Comparison of ENCODE assay signal across 21 mouse cellular contexts in the genomic region with DNA sequence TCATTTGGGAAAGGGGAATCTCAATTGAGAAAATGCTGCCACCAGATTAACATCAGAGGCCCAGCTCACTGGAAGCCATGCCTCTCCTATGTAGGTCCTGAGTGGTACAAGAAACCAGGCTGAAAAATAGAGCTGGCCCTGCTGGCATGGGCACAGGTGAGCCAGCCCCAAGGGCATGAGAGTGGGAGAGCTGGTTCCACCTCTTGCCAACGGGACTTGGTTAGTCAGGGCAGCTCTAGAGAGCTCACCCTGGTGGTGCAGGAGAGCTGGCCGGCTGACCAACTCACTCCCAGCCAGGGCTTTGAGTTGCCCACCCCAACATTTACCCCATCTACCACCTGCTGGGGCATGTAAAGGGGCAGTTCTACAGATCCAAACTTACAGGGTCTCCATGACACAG. TPM values are rescaled to one million over a fixed set of nuclear protein-coding genes. Genes with fewer than 3 reads are reported as not detected.
DNase-seq lines count a peak whose midpoint lies in the region; ATAC-seq and TF ChIP-seq lines count a peak whose summit lies in the region.
"Had no signal": no experiment of that assay in that cellular context is flagged by ENCODE, and none has a peak within 500 bp of the region (broad histone marks: within the 10 kb centered on the region; RNA-seq: fewer than 3 reads in every experiment).

No protein-coding gene starts in this region.

- H3K4me3 ChIP-seq in kidney, embryonic 16.5 days (ENCODE audit: low read length) = no peak overlapping the region
- no peak overlapping the region for H3K4me3 ChIP-seq in lung, adult 2 months (replicated peaks; ENCODE audit: extremely low read depth, low read depth, low read length)
- no peak overlapping the region for H3K4me3 ChIP-seq in intestine, postnatal 0 days (ENCODE audit: low read depth, low read length)
- H3K4me3 ChIP-seq: embryonic facial prominence, embryonic 12.5 days; forebrain, embryonic 15.5 days; heart, embryonic 15.5 days had no signal

- TF ChIP-seq CTCF in lung, adult 2 months (IDR thresholded peaks at IDR 0.05; ENCODE audit: insufficient read depth, low read length) = no peak
- TF ChIP-seq CTCF in intestine, postnatal 0 days (IDR thresholded peaks at IDR 0.05; ENCODE audit: low read depth) = no peak

- 88% methylated on average over 2 of the region's 2 CpGs for whole genome bisulfite sequencing in kidney, embryonic 16.5 days
- 91% methylated on average over 2 of the region's 2 CpGs for WGBS in lung, adult 2 months
- 96% methylated on average over 2 of the region's 2 CpGs for WGBS in intestine, postnatal 0 days

- H3K9ac ChIP-seq in kidney, embryonic 16.5 days (replicated peaks; ENCODE audit: low read length) = no peak overlapping the region
- H3K9ac ChIP-seq in intestine, postnatal 0 days (ENCODE audit: low read depth, low read length) = no peak overlapping the region
- H3K9ac ChIP-seq: embryonic facial prominence, embryonic 12.5 days; forebrain, embryonic 15.5 days; heart, embryonic 15.5 days had no signal

- H3K27ac ChIP-seq in kidney, embryonic 16.5 days (ENCODE audit: low read length) = no peak overlapping the region
- no peak overlapping the region for H3K27ac ChIP-seq in intestine, postnatal 0 days (ENCODE audit: low read depth, low read length)
- H3K27ac ChIP-seq: embryonic facial prominence, embryonic 12.5 days; forebrain, embryonic 15.5 days; heart, embryonic 15.5 days had no signal

- ATAC-seq in kidney, embryonic 16.5 days (ENCODE audit: low FRiP score, low TSS enrichment) = no peak
- no peak for ATAC-seq in intestine, postnatal 0 days
- ATAC-seq: activated CD4-positive, CD25-positive, alpha-beta regulatory T cell, adult 4 months; forebrain, embryonic 15.5 days; Patski had no signal

- no peak for TF ChIP-seq POLR2A in lung, adult 2 months (IDR thresholded peaks at IDR 0.05; ENCODE audit: borderline replicate concordance, extremely low read depth, low read depth, low read length)

- no peak overlapping the region for H3K4me2 ChIP-seq in kidney, embryonic 16.5 days (replicated peaks; ENCODE audit: low read depth, low read length)
- H3K4me2 ChIP-seq in intestine, postnatal 0 days (replicated peaks; ENCODE audit: low read depth) = no peak overlapping the region
- H3K4me2 ChIP-seq: embryonic facial prominence, embryonic 12.5 days; forebrain, embryonic 15.5 days; heart, embryonic 11.5 days; heart, embryonic 15.5 days had no signal

- H3K27me3 ChIP-seq in kidney, embryonic 16.5 days (ENCODE audit: insufficient read depth, low read length) = no peaks in the 10 kb centered on the region
- H3K27me3 ChIP-seq in intestine, postnatal 0 days (replicated peaks; ENCODE audit: control insufficient read depth, insufficient read depth, low read length) = no peaks in the 10 kb centered on the region
- H3K27me3 ChIP-seq: embryonic facial prominence, embryonic 12.5 days; forebrain, embryonic 15.5 days; heart, embryonic 15.5 days; Patski had no signal

- no peaks in the 10 kb centered on the region for H3K4me1 ChIP-seq in kidney, embryonic 16.5 days (ENCODE audit: insufficient read depth, low read length)
- no peaks in the 10 kb centered on the region for H3K4me1 ChIP-seq in lung, adult 2 months (ENCODE audit: control insufficient read depth, insufficient read depth, low read length)
- no peaks in the 10 kb centered on the region for H3K4me1 ChIP-seq in intestine, postnatal 0 days (replicated peaks; ENCODE audit: control insufficient read depth, insufficient read depth, low read length)
- H3K4me1 ChIP-seq: embryonic facial prominence, embryonic 12.5 days; forebrain, embryonic 15.5 days; heart, embryonic 15.5 days had no signal

- H3K9me3 ChIP-seq in kidney, embryonic 16.5 days (ENCODE audit: low read length) = no peaks in the 10 kb centered on the region
- H3K9me3 ChIP-seq in intestine, postnatal 0 days (ENCODE audit: control insufficient read depth) = no peaks in the 10 kb centered on the region
- H3K9me3 ChIP-seq: embryonic facial prominence, embryonic 12.5 days; forebrain, embryonic 15.5 days; heart, embryonic 15.5 days had no signal

- DNase-seq in kidney, adult 11 months = peak; percentile 48
- peak; percentile 25 for DNase-seq in lung, postnatal 36 days
- DNase-seq in lung, adult 2 months = no peak
- DNase-seq in kidney, postnatal 14 days = peak; percentile 42
- no peak for DNase-seq in layer of hippocampus, postnatal 14 days (ENCODE audit: low spot score in 2 of 2)
- DNase-seq: adrenal gland, postnatal 14 days; cerebellum, adult 11-12 months; cerebellum, adult 9-10 months; cerebellum, postnatal 25 days; gastrocnemius, postnatal 36 days; heart, adult 18-20 months; heart, postnatal 14 days had no signal

- H3K36me3 ChIP-seq in kidney, embryonic 16.5 days (ENCODE audit: insufficient read depth, low read length) = peaks cover 71% of the 10 kb centered on the region
- H3K36me3 ChIP-seq in intestine, postnatal 0 days (ENCODE audit: control insufficient read depth, insufficient read depth) = peaks cover 87% of the 10 kb centered on the region

RNA-seq across cellular contexts. Expression of gene Ist1, which starts 19.5 kb away (rescaled TPM):
- polyA plus RNA-seq in kidney, embryonic 16.5 days (2015; fragmentation: Nextera tagmentation; extraction: Ambion mirVana) = 160 TPM in 2 replicates
- polyA plus RNA-seq in lung, adult 2 months (2012; rRNA removed) = 29.8 and 51.7 TPM in 2 replicates
- total RNA-seq in layer of hippocampus, postnatal 14 days (2021) = 10 to 100 TPM; 86.1 to 97.9 TPM
- polyA plus RNA-seq in intestine, postnatal 0 days (2015; fragmentation: Nextera tagmentation; extraction: Ambion mirVana) = 86.9 and 88.1 TPM in 2 replicates

RNA-seq across cellular contexts. Expression of gene Zfp821, which starts 31.8 kb away (rescaled TPM):
- 25.1 and 28.5 TPM in 2 replicates for polyA plus RNA-seq in kidney, embryonic 16.5 days (2015; fragmentation: Nextera tagmentation; extraction: Ambion mirVana)
- 8.2 and 9.8 TPM in 2 replicates for polyA plus RNA-seq in lung, adult 2 months (2012; rRNA removed)
- total RNA-seq in layer of hippocampus, postnatal 14 days (2021) = 10 to 100 TPM; 49.5 to 55.7 TPM
- polyA plus RNA-seq in intestine, postnatal 0 days (2015; fragmentation: Nextera tagmentation; extraction: Ambion mirVana) = 6.4 and 6.6 TPM in 2 replicates

RNA-seq across cellular contexts. Expression of gene Pkd1l3, which starts 59.3 kb away (rescaled TPM):
- polyA plus RNA-seq in kidney, embryonic 16.5 days (2015; fragmentation: Nextera tagmentation; extraction: Ambion mirVana) = 0.05 and 0.10 TPM in 2 replicates
- polyA plus RNA-seq in lung, adult 2 months (2012; rRNA removed) = 0.05 and 0.08 TPM in 2 replicates
- 1 to 10 TPM in 1 of 2 experiments, under 1 TPM in 1; 0.93 to 2.0 TPM for total RNA-seq in layer of hippocampus, postnatal 14 days (2021)
- not detected in 2 replicates for polyA plus RNA-seq in intestine, postnatal 0 days (2015; fragmentation: Nextera tagmentation; extraction: Ambion mirVana)
- polyA plus RNA-seq: C2C12 had no signal

Comparison
In these comparisons a context has a peak if more than half of its experiments do, and no peak if none do; other contexts are left out.
1. DNase-seq: peak in kidney, adult 11 months (single experiment), lung, postnatal 36 days (single experiment) and kidney, postnatal 14 days (single experiment); none in lung, adult 2 months (single experiment) and layer of hippocampus, postnatal 14 days (0 of 2).